Mouse (Mus musculus): ENCODE results near the gene Olfr884.

Gene Olfr884

DNA sequence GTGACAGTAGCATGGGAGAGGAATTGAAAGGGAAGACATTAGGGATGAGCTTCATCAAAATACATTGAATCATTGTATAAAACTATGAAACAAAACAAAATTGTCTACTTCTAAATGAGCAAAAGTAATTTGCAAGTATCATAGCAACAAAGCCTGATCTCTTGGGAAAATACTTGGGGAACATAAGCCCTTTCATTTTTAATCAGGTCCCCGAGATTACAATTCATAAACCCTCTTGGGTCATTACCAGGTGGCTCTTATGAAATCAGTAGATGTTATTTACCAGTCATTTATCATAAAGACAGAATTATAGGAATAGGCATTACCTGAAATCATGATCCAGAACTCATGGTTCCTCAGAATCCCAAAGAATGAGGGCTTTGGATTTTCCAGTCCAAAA lies at the start of gene Olfr884:
Olfr884 (plus strand) TSS at position 301 of the 400 bp plus-strand sequence.
- DNase-seq (ENCODE audit: low read depth, low spot score) = no peak

DNA sequence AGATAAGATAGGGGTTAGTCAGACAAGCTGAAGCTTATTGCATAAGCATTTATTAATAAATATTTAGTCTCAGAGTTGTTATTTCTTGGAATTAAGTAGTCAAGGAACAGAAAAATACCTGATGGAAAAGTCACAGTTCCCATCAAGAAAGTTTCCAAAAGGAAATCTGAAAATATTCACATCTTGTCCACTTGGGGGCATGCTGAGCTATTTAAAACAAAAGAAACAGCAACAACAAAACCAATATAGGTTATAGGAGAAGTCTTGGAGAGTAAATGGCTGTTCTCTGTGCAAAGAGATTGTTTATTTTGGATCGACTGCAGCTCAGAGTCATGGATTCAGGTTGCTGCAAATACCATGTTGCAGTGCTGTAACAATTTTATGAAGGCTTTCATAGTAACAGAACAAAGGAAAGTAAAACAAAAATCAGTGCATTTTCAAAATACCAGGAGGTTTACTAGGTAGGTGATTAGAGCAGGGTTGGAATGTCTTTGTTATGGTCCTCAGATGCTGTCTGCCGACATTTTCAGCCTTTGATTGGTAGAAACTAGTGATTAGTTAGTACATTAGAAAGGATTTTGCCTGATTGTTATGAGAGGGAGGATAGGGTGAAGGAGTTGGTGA lies 47.7 kb upstream of the Olfr884 start:
- no peak for DNase-seq (ENCODE audit: low read depth, low spot score)

DNA sequence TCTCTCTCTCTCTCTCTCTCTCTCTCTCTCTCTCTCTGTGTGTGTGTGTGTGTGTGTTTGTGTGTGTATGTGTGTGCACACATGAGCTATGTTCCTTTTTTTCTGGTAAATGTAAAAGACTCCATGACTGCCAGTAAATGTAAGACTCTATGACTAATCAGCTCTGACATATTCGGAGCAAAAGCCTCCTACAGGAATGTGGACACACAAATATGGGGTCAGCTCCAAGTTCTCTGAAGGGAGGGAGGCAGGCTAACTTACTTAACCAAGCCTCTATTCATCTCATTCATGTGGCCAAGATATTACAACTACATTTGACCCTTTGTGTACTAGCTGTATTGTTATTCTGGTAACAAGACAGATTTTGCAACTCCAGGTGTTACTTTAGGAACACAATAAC lies 46.3 kb upstream of the Olfr884 start:
- no peak for DNase-seq (ENCODE audit: low read depth, low spot score)

DNA sequence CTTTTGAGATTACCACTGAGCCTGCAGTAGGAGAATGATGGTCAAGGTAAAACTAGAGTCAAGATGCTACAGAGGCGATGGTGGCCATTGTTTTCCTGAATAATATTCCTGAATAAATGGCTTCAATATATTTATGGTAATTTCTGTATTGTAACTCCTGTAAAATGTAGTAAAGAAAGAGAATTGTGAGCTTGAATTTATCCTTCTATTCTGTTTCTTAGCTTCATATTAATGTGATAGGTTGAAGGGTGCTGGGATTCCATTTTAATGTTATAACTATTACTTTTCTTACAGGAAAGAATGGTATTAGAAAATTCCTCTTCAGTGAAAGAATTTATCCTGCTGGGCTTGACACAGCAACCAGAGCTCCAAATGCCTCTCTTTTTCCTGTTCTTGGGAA lies 20.8 kb upstream of the Olfr884 start, which contains the start of gene Olfr883:
Olfr883 (plus strand) TSS at position 301 of the 400 bp plus-strand sequence.
- DNase-seq (ENCODE audit: low read depth, low spot score) = no peak

DNA sequence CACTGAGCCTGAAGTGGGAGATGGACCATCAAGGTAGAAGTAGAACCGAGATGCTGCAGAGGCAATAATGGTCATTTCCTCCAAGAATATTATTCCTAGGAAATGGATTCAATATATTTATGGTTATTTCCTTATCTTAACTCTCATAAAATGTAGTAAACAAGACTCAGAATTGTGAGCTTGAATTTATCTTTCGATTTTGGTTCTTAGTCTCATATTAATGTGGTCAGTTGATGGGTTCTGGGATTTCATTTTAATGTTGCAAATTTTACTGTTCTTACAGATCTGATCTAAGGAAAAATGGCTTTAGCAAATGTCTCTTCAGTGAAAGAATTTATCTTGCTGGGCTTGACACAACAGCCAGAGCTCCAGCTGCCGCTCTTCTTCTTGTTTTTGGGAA lies 14.7 kb downstream of the Olfr884 start, which contains the start of gene Olfr885:
Olfr885 (plus strand) TSS at position 301 of the 400 bp plus-strand sequence.
- no peak for DNase-seq (ENCODE audit: low read depth, low spot score)

DNA sequence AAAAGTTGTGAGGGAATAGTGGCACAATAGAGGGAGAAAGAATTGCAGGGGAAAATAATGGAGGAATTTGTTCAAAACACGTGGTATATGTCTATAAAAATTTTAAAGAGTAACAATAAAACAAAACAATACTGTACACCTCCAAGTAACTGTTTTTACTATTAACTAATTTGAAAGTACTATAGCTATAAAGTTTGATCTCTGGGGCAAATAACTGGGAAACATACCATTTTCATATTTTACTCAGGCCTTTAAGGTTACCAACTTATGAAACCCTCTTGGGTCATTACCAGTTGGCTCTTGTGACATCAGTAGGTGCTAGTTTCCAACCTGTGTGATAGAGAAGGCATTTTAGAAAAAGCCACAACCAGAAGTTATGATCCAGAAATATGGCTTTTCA lies 37.4 kb downstream of the Olfr884 start, which contains the start of gene Olfr887:
Olfr887 (plus strand) TSS at position 301 of the 400 bp plus-strand sequence.
- DNase-seq (ENCODE audit: low read depth, low spot score) = no peak
